Mouse (Mus musculus): ENCODE data around the gene Specc1. TPM values are rescaled to one million over a fixed set of nuclear protein-coding genes. Genes with fewer than 3 reads are reported as not detected.

Specc1 gene
- total and polyA plus RNA-seq, 3 experiments, result 7.3 to 18.6 (median 15.5) TPM

DNA sequence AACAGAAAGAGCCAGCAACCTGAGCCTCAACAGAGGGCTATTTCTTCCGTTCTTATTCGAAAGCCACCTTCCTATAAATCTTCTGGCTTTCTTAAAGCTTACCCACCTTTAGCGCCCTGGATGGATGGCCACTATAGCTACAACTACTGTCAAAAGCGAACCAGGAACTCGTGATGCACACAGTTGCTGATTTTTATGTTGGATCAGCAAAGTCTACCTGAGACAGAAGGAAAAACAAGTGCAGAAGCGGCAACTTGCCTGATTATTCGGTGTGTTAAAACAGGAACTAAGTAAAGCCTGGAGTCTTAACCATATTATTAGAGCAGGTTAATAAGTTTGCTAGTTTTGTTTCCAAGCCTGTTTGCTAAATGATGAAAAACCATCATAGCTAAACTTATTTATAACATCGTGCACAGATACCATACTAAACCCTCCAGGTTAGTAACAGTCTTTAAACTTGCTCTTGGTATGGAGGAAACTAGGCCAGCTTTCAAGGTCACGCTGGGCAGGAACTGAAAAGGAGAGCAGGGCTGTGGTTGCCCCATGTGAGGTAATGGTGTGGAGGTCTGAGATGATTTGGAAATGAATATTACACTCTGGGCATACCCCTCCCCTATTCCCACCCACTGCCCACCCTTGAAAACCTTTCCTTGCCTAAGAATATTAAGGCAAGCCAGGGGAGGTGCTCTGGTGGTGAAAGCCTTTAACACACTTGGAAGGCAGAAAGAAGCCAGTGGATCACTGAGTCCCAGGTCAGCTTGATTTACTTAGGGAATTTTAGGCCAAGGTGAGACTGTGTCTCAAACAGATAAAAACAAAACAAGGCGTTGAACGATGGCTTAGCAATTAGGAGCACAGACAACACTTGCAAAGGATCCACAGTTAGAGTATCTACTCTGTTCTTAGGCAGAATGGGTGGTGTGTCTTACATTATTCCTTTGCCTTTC is 25.6 kb upstream of the Specc1 start:
- dilution Hi-C loops (cut with MboI; ENCODE audit: extremely low pct_ligation_motif_present, extremely low pct_unique_long_range_greater_than_20kb, low sequenced_read_pairs) (no loop called here), in situ Hi-C loops (cut with MboI; ENCODE audit: low pct_ligation_motif_present, low pct_unique_long_range_greater_than_20kb, low sequenced_read_pairs) (no loop called here)
- Histone ChIP-seq H3K27ac (ENCODE audit: insufficient read depth, low read depth) (peak overlapping the region; percentile 84), H3K4me2 (ENCODE audit: insufficient read depth, low read depth, poor library complexity, severe bottlenecking) (peak overlapping the region; percentile 95), H3K4me1 (ENCODE audit: control insufficient read depth in 1 of 2, insufficient read depth in 2 of 2) (peaks cover 3 to 44% of the 10 kb centered on the region in 2 experiments), H3K36me3 (replicated peaks in 1 of 2; ENCODE audit: control insufficient read depth in 1 of 2, insufficient read depth in 1 of 2, low read length in 1 of 2) (peaks cover 2 to 14% of the 10 kb centered on the region in 2 experiments), H3K4me3 (replicated peaks in 1 of 3; ENCODE audit: low read depth in 2 of 3, low read length in 2 of 3, poor library complexity in 1 of 3) (peak overlapping the region; percentile 61 to 67 (median 62)), H3K9ac (ENCODE audit: insufficient read depth, low read depth) (peak overlapping the region; percentile 85), H3K9me3 (replicated peaks; ENCODE audit: low read length) (peaks cover 7% of the 10 kb centered on the region), H3K79me2 (replicated peaks; ENCODE audit: control insufficient read depth, extremely low read depth, insufficient read depth, poor library complexity, severe bottlenecking) (peaks cover 36% of the 10 kb centered on the region), H3K27me3 (replicated peaks) (no peaks in the 10 kb centered on the region)
- DNase-seq (ENCODE audit: extremely low read depth), result peak; percentile 79
- TF ChIP-seq POLR2AphosphoS2 (IDR thresholded peaks at IDR 0.05; ENCODE audit: low read depth, low read length), result no peak; the same call in 1 of the 2 replicates
- no peak; the same call in 1 of the 2 replicates for TF ChIP-seq RCOR1 (conservative IDR thresholded peaks at IDR 0.05; ENCODE audit: low read depth, low read length)
- peak; percentile 86; the same call in 1 of the 2 replicates for TF ChIP-seq CHD1 (IDR thresholded peaks at IDR 0.05; ENCODE audit: low read depth, low read length)
- no peak for TF ChIP-seq USF1 (IDR thresholded peaks at IDR 0.05; ENCODE audit: low read depth, low read length)
- TF ChIP-seq IRF4 (IDR thresholded peaks at IDR 0.05; ENCODE audit: low read depth, low read length), result no peak; the same call in 1 of the 2 replicates
- TF ChIP-seq ZC3H11A (IDR thresholded peaks at IDR 0.05; ENCODE audit: low read depth, low read length), result no peak
- TF ChIP-seq MAFK (IDR thresholded peaks at IDR 0.05; ENCODE audit: insufficient replicate concordance, low read length), result no peak; the same call in 1 of the 2 replicates
- TF ChIP-seq MAZ (IDR thresholded peaks at IDR 0.05; ENCODE audit: low read depth, low read length), result peak; percentile 53; the same call in 1 of the 2 replicates
- TF ChIP-seq TBP (conservative IDR thresholded peaks at IDR 0.05; ENCODE audit: low read depth, low read length), result peak; percentile 44; the same call in 1 of the 2 replicates
- peak; percentile 20; the same call in 1 of the 2 replicates for TF ChIP-seq NELFE (IDR thresholded peaks at IDR 0.05; ENCODE audit: low read depth, low read length)
- no peak for TF ChIP-seq MXI1 (IDR thresholded peaks at IDR 0.05; ENCODE audit: low read depth, low read length)
- TF ChIP-seq BHLHE40 (IDR thresholded peaks at IDR 0.05; ENCODE audit: low read depth, low read length), result peak; percentile 61
- no peak for TF ChIP-seq SMC3 (IDR thresholded peaks at IDR 0.05; ENCODE audit: low read depth, low read length)
- no peak for TF ChIP-seq CHD2 (IDR thresholded peaks at IDR 0.05; ENCODE audit: low read length)
- no peak for TF ChIP-seq MEF2A (IDR thresholded peaks at IDR 0.05; ENCODE audit: borderline replicate concordance, low read depth, low read length)
- TF ChIP-seq GABPA (IDR thresholded peaks at IDR 0.05; ENCODE audit: insufficient replicate concordance, low read depth, low read length), result no peak
- TF ChIP-seq PAX5 (IDR thresholded peaks at IDR 0.05; ENCODE audit: low read length), result no peak
- peak; percentile 44; the same call in 1 of the 2 replicates for TF ChIP-seq MAX (IDR thresholded peaks at IDR 0.05; ENCODE audit: low read length)
- TF ChIP-seq ZNF384 (IDR thresholded peaks at IDR 0.05; ENCODE audit: low read depth, low read length), result no peak
- 0 out of 2 replicates have a peak, but pooled peaks have one; percentile 32 for TF ChIP-seq KAT2A (IDR thresholded peaks at IDR 0.05; ENCODE audit: insufficient replicate concordance, low read length)
- TF ChIP-seq E2F4 (IDR thresholded peaks at IDR 0.05; ENCODE audit: insufficient replicate concordance, low read depth, low read length), result no peak
- TF ChIP-seq ELF1 (IDR thresholded peaks at IDR 0.05; ENCODE audit: low read depth, low read length), result no peak
- 0 out of 2 replicates have a peak, but pooled peaks have one; percentile 8 for TF ChIP-seq JUND (conservative IDR thresholded peaks at IDR 0.05; ENCODE audit: low read depth, low read length)
- TF ChIP-seq POLR2A (IDR thresholded peaks at IDR 0.05; ENCODE audit: low read depth, low read length), result 0 out of 2 replicates have a peak, but pooled peaks have one; percentile 50
- TF ChIP-seq CTCF (conservative IDR thresholded peaks at IDR 0.05 in 1 of 2, IDR thresholded peaks at IDR 0.05 in 1 of 2; ENCODE audit: low read depth in 2 of 2, low read length in 2 of 2), result peak in 1 of 2 experiments; percentile 20; a peak in 2 of 4 replicates
- peak; percentile 26; the same call in 1 of the 2 replicates for TF ChIP-seq JUN (IDR thresholded peaks at IDR 0.05; ENCODE audit: insufficient read depth, low read depth, low read length)
- no peak; the same call in 1 of the 2 replicates for TF ChIP-seq TCF12 (IDR thresholded peaks at IDR 0.05; ENCODE audit: low read depth, low read length)
- TF ChIP-seq ZKSCAN1 (IDR thresholded peaks at IDR 0.05; ENCODE audit: borderline replicate concordance, low read depth, low read length), result no peak
- peak; percentile 4 for TF ChIP-seq EP300 (IDR thresholded peaks at IDR 0.05; ENCODE audit: low read length)
- peak; percentile 58 for TF ChIP-seq MYC (IDR thresholded peaks at IDR 0.05; ENCODE audit: low read depth, low read length)
- TF ChIP-seq UBTF (IDR thresholded peaks at IDR 0.05; ENCODE audit: low read depth, low read length), result no peak
- peak; percentile 56 for TF ChIP-seq ETS1 (conservative IDR thresholded peaks at IDR 0.05; ENCODE audit: low read depth, low read length)
- TF ChIP-seq USF2 (conservative IDR thresholded peaks at IDR 0.05; ENCODE audit: low read depth, low read length), result no peak
- TF ChIP-seq SIN3A (IDR thresholded peaks at IDR 0.05; ENCODE audit: low read length), result no peak; the same call in 1 of the 2 replicates
- TF ChIP-seq HCFC1 (IDR thresholded peaks at IDR 0.05; ENCODE audit: low read depth, low read length), result no peak; the same call in 1 of the 2 replicates
- TF ChIP-seq NRF1 (IDR thresholded peaks at IDR 0.05; ENCODE audit: low read depth, low read length), result no peak
- no peak for TF ChIP-seq RAD21 (IDR thresholded peaks at IDR 0.05; ENCODE audit: low read depth, low read length)

All from CH12.LX (cell line).